Mouse (Mus musculus): ENCODE measurements at regions not wholly inside any gene's neighbourhood (a gene's known extent, or its start where the extent isn't known, plus 50 kb on each side); places are given as distances from the start of the nearest gene placed in this dataset.

DNA sequence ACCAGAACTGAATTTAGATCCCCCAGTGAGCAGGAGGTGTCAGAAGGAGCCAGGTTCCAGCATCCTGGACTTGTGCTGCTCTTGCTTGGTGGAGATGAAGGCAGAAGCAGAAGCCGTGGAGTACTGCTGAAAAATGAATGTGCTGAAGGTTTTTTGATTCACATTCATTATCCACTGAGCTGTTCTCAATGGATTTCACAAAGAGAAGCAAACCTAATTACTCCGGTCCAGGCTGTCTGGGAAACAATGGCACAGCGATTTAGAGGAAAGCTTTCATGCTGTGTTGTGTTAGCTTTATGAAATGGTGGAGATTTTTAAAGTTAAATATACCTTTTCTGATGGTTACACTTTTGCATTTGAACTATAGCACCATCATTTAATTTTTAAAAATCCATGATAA, 535.3 kb upstream of the Adgrl3 start:
- DNase-seq: no peak

DNA sequence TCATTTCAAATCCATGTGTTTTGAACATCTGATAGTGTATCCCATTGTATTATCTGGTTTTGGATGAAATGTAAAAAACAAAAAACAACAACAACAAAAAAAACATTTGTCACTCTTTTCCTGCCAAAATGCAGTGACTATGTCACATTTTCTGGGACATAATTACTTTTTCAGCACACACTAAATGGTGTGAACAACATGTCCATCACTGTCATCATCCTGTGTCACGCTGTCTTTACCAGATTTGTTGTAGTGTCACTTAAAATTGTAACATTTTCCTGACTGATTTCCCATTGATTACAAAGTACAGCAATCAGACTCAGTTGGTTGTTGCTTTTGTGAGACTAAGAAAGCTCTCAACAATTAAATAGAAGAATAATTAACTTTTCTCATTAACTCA, 531.6 kb upstream of the Adgrl3 start:
- DNase-seq: no peak

DNA sequence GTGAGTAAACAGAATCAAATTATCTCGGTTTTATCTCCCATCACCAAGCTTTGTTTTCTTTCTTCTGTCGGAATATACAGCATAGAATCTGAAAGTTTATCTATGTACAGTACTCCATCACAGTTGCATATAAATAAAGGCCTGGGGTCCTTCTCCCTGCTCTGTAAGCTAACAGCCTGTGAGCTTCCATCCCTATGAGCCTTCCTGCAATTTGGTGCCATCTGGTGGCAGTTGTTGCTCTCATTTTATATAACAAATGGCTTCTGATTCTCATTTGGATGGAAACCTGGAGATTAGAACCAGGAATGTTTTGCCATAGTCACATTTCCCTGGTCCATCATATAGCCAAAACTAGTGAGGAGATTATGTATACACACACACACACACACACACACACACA, 511.3 kb upstream of the Adgrl3 start:
- DNase-seq: peak; percentile 30

DNA sequence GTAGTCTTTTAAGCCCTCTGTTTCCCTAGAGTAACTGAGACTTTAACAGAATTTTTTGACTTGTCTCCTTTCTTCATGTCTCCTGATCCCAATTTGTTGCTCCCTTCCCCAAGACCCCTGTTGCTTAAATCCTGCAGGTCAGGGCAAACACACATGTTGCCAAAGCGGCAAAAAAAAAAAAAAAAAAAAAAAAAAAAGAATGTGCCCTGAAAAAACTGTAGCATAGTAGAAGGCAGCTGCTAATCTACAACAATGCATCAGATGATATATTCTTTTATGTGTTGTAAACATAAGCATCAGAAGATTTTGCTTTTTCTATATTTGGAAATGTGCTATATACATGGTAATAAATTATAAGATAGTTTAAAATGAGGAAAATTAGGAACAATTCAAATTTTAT, 479.9 kb upstream of the Adgrl3 start:
- DNase-seq: no peak

GRCm38 (mm10) chr5:80551673-80552072, 468.3 kb upstream of the Adgrl3 start:
- DNase-seq: no peak

DNA sequence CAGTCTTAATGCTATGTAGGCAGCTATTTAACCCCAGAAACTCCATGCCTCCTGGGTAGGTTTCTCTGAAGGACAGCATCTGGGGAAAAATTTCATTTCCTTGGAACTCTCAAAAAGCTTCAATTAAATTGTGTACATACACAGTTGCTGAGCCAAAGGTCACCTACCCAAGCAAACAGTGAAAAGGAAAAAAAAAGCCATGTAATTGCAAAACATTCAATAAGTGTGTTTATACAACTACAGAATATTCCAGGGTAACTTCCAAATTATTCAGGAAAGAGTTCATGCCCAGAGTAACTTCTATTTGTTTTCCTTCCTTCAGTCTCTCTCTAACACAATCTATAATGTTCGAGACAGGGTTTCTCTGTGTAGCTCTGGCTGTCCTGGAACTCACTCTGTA, 441.2 kb upstream of the Adgrl3 start:
- DNase-seq: no peak

- no peak for DNase-seq
Measured at GRCm38 (mm10) chr5:80611571-80611970, 408.4 kb upstream of the Adgrl3 start.

GRCm38 (mm10) chr5:80627225-80627624, 392.7 kb upstream of the Adgrl3 start:
- no peak for DNase-seq

DNA sequence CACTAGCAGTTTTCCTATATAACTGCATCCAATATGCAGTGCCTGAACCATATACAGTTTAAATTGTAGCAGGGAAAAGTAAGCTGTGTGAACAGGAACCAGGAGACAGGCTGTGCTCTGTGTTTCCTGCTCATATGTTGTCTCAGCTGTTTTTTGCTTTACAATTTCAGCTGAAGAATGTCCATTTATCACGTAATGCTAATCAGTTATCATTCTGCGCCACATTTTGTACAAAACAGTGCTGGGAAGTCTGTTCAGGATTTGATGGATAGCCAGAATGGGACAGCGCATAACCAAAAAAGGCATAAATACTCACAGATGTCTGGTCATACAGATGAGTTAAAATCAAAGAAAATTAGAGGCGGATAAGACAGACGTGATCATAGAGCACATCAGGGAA, 360.9 kb upstream of the Adgrl3 start:
- DNase-seq: no peak

- no peak for DNase-seq
Measured at GRCm38 (mm10) chr5:80659530-80659929, 360.4 kb upstream of the Adgrl3 start.

DNA sequence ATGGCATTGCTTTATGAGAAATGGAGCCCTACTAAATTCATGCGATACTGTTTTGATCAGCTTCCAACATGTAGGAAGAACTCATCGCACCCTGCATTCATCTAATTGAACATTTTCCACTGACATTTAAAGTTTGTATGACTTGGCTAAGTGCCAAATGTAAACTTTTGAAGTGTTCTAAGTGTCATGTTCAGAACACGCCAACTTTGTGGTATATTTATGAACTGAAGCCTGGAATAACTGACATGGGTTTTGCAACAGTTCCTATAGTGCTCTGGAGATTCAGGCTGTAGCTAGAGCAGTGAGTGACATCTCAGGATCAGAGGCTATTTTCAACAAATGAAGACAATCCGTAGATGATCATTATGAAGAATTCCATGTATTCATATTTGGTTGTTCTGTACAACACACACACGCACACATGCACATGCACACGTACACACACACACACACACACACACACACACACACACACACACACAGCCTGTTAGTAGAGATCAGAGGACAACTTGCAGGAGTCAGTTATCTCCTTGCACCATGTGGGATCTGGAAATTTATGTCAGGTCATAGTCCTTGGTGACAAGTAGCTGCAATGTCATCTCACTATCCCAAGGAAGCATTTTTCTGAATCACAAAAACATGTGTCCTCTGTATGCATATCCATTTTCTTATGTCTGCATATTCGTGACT, 349.5 kb upstream of the Adgrl3 start:
- no peak for DNase-seq

DNA sequence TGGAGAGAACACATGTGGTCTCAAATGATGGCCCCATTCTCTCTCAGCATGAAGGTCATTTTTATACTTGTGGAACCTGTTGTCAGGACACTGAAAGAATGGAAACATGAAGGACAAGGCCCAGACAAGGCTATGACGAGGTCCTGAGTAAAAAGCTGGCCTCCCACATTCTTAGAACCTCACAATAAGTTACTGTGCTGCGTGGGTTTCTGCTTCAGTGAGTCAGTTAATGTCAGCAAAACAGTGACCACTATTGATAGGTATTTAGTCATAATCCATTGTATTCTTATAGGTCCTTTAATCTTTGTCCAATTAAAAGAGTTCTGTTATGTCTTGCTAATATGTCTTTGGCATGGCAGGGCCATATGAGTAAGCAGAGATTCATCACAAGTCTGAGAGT, 336.5 kb upstream of the Adgrl3 start:
- no peak for DNase-seq

DNA sequence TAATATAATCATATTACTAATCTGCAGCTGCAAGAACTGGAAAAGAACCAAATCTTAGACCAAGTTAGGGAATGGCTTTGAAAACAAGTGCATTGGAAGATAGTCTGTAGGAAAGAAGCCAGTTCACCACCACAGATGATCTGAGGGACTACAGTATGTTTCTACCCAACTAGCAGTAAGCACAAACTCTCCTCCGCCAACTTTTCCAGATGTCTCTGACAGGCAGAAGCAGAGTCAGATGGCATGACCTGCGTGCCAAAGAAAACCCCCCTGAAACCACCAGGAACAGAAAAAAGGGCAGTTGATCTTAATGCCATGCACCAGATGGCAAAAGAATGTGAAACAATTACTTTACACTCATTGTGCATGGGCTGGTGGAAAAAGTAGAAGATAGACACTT, 319.1 kb upstream of the Adgrl3 start:
- no peak for DNase-seq

GRCm38 (mm10) chr5:80704732-80705131, 315.2 kb upstream of the Adgrl3 start:
- DNase-seq: no peak

- DNase-seq: no peak
Measured at GRCm38 (mm10) chr5:80706645-80707056, 313.3 kb upstream of the Adgrl3 start.
